Mouse (Mus musculus): ENCODE data around the gene Vwf. TPM values are rescaled to one million over a fixed set of nuclear protein-coding genes. Genes with fewer than 3 reads are reported as not detected.

The Vwf gene
- total RNA-seq, 2 experiments from 2014 or later = 5.7 to 8.0 TPM

DNA sequence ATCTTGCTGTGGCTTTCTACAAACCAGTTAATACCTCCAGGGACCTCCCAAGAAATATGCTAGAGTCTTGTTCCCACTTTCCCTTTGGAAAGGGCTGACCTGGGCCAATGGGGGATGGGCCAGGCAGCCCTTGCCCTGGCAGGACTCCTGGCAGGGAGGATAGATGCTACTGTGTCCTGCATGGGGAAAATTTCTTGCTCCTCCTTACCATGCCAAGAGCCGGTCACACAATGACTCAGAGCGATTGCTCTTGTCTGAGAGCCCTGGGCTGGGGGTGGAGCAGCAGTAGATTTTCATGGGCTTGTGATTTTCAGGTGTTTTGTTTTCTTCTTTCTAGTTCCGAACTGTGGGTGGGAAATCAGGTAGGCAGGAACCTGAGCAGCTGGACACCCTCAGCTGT lies 39.0 kb downstream of the Vwf start:
- no peak for DNase-seq (ENCODE audit: low spot score in 2 of 2)

- no peak for DNase-seq (ENCODE audit: low spot score in 2 of 2)
Observed at GRCm38 (mm10) chr6:125586042-125586566, 39.5 kb downstream of the Vwf start.

GRCm38 (mm10) chr6:125588241-125588640 lies 41.7 kb downstream of the Vwf start:
- no peak for DNase-seq (ENCODE audit: low spot score in 2 of 2)

DNA sequence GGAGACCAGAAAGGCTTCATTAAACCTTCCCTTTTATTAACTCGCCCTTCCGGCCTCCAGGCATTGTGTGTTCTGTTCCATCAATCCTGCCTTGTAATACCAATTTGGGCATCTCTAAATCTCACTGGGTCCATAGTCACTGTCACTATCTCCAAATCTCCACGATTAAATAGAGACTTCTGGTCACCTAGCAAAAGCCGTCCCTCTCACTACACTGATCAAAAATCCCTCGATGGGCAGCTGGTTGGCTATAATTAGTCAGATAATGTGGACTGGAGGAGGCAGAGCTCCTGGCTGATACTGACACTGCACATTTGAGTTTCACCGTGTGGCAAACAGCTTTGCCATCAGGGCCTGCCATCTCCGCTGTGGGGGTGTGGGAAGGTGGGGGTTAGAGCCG lies 42.5 kb downstream of the Vwf start:
- no peak for DNase-seq (ENCODE audit: low spot score in 2 of 2)

- DNase-seq (ENCODE audit: low spot score in 2 of 2) = no peak
Observed at GRCm38 (mm10) chr6:125590056-125590455, 43.5 kb downstream of the Vwf start.

DNA sequence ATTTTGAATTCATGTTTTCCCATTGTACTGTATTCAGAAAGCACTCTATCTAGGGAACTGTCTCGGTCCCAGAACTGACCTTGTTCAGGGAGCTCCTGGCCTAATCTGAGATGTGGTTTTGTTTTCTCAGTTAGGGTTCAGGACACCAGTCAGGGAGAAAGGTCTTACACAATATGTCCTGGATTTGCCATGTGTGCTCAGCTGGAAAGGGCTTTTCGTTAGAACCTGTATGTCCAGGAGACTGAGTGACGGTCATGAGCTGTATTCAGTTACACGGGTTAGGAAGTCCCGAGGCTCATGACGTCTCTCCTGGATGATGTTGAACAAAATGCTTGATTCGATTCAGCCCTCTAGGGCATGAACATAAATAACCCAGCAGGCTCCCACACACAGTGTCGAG lies 43.9 kb downstream of the Vwf start:
- DNase-seq (ENCODE audit: low spot score in 2 of 2) = no peak

- no peak for DNase-seq (ENCODE audit: low spot score in 2 of 2)
Observed at GRCm38 (mm10) chr6:125591652-125592385, 45.2 kb downstream of the Vwf start.

- no peak for DNase-seq (ENCODE audit: low spot score in 2 of 2)
Observed at GRCm38 (mm10) chr6:125592536-125592935, 46.0 kb downstream of the Vwf start.

DNA sequence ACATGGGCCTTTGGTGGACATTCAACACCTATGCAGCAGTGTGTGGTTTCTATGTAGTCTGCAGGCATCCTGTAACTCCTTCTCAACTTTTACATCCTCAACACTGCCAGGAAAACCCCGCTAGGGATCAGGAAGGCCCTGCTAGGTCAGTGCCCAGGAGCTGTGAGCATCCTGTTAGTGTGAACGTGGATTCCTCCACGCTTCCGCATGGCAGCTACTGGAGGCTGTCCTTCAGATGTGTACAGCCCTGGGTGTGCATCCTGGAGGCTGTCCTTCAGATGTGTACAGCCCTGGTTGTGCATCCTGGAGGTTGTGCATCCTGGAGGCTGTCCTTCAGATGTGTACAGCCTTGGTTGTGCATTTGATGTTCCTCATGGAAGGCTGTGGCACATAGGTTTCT lies 47.7 kb downstream of the Vwf start:
- DNase-seq (ENCODE audit: low spot score in 2 of 2) = no peak

DNA sequence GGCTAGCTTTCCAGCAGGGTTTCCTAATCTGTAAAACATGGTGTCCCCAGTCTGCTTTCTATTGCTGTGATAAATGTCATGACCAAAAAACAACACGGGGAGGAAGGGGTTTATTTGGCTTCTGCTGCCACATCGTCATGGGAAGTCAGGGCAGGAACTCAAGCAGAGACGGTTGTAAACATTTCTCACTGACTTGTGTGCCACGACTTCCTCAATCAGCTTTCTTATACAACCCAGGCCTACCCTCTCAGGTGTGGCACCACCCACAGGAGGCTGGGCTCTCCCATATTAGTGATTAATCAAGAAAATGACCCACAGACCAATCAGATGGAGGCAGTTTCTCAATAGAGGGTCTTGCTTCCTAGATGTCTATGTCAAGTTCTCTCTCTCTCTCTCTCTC lies 48.3 kb downstream of the Vwf start:
- DNase-seq (ENCODE audit: low spot score in 2 of 2) = no peak

DNA sequence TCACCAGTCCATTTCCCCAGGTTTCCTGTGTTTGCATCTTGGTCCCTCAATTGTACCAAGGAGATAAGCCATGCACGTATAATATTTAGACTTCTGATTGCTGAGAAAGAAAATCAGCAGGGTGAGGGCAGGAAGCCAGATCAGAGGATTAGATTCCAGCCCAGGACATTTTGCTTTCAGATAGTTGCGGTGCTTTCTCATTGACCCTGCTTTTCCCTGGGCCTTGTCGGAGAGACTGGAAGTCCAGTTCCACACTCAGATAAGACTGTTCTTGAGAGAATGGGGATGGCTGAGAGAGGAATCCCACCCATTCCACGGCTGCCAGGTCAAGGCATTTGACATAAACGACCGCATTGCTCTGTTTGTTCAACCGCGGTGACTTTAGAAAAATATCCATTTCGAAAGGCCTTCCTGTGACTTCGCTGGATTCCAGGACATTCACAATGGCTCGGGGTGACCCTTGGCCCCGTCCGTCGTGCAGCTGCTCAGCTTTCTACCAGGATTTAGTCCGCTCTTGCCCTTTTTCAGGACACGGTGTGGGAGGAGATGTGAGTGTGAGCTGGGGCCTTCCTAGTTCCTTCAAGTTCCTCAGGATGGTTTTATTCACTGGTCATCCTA lies 50.2 kb downstream of the Vwf start:
- no peak for DNase-seq (ENCODE audit: low spot score in 2 of 2)

- DNase-seq (ENCODE audit: low spot score in 2 of 2) = no peak
Observed at GRCm38 (mm10) chr6:125597716-125598115, 51.1 kb downstream of the Vwf start.

GRCm38 (mm10) chr6:125600036-125600558 lies 53.5 kb downstream of the Vwf start:
- DNase-seq (ENCODE audit: low spot score in 2 of 2) = peak; percentile 62 to 69

DNA sequence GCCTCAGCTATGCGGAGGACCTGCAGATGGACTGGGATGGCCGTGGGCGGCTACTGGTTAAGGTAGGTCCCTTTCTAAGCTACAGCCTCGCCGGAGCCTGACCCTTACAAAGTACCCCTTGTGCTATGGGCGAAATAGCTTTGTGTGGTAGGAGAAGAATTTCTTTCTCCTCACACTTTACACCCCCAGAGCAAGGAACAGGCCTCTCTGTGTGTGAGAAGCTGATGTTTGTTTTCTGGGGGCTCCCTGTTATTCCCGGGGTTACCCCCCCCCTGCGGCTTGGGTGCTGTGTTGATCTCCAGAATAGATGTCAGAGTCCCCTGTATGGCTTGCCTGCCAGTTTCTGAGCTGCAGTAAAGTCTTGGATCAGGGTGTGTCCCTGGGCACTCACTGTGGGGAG lies 54.1 kb downstream of the Vwf start:
- DNase-seq (ENCODE audit: low spot score in 2 of 2) = no peak

- no peak for DNase-seq (ENCODE audit: low spot score in 2 of 2)
Observed at GRCm38 (mm10) chr6:125601190-125601589, 54.6 kb downstream of the Vwf start.

- no peak for DNase-seq (ENCODE audit: low spot score in 2 of 2)
Observed at GRCm38 (mm10) chr6:125601748-125602147, 55.2 kb downstream of the Vwf start.

DNA sequence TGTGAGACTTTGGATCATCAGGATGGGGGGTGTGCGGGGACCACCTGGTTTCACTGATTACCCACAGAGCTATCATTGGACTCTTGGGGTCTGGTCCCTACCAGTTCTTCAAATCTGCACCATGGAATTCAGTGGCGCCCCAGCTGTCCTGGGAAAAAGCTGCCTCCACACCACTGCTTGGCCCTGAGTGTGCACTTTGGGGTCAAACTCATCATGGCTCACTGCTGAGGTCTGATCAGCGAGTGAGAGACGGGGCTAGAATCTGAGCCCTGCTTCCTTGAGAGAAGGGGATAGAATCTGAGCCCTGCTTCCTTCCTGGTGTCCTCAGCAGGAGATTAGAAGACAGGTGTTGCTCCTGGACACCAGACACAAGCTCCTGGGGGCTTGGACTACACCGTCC lies 55.8 kb downstream of the Vwf start:
- no peak for DNase-seq (ENCODE audit: low spot score in 2 of 2)

GRCm38 (mm10) chr6:125603234-125603633 lies 56.7 kb downstream of the Vwf start:
- peak; percentile 71 to 77 for DNase-seq (ENCODE audit: low spot score in 2 of 2)

DNA sequence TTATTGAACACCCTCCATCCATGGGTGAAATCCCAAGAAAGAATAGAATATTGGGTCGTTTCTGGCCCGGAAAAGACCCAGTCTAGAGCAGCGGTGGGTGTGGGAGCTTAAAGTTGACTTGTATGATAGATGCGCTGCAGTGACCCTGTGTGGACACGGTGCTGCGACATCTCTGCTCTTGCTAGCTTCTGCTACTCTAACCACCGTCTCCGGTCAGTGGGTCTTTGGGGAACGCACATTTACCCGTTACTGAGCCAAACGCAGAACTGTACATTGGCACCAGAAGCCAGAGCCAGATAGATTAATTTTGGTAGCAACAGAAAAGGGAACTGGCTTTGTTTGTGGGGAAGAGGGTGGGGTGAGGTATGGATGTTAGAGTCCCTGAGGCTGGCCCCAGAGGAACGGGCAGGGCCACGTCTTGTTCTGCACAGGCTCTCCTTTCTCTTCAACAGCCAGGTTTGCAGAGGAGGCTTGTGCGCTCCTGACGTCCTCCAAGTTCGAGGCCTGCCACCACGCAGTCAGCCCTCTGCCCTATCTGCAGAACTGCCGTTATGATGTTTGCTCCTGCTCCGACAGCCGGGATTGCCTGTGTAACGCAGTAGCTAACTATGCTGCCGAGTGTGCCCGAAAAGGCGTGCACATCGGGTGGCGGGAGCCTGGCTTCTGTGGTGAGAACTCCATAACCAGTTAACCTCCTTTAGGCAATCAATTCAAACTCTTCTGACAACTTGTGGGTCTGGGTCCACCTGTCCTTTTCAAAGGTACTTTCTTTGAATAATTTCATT lies 57.3 kb downstream of the Vwf start:
- DNase-seq (ENCODE audit: low spot score in 2 of 2) = no peak

DNA sequence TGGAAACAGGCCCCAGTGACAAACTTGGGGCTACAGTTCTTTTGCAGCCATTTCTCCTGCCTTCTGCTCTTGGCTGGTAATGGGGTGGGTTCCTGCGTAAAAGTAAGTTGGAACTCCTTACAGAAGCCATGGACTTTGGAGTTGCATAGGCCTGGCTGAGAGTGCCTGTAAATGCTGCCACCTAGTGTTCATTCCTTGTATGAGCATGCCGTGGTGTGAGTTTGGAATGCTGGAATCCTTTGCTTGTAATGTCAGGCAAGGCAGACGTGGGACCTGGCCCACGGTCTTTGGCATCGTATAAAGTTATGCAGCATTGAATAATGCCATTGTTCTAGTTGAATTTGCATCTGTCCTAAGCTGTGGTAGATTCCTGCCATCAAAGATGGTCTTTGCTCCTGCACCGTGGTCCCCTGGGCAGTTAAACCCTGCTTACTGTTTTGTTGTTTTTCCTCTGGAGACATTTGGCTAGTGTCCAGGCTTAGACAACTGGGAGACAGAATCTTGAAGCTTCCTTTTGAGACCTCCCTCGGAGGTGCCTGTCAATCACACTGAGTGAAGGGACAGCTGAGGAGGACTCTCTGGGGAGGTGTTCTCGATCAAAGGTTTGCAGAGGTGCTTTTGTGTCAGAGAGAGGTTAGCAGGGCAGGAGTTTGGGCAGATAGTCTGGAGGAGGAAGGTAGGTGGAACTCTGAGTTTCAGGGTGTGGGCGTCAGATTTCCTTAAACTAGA lies 58.1 kb downstream of the Vwf start:
- peak; percentile 55 to 69 for DNase-seq (ENCODE audit: low spot score in 2 of 2)

- DNase-seq (ENCODE audit: low spot score in 2 of 2) = no peak
Observed at GRCm38 (mm10) chr6:125609025-125609424, 62.5 kb downstream of the Vwf start.
